Mouse (Mus musculus) forebrain, embryonic 15.5 days (tissue): Measurements from ENCODE around the gene Zfhx3. TPM values are rescaled to one million over a fixed set of nuclear protein-coding genes. Genes with fewer than 3 reads are reported as not detected.

Experiments
- ATAC-seq: fragments of 200-750 bp; cut with Nextera tagmentation; replicated peaks from 2 replicates; pipeline ENCODE4 v1.8.0; 2017; ENCODE audit warnings: mild to moderate bottlenecking, moderate TSS enrichment, moderate library complexity
- H3K27ac ChIP-seq: fragments of 300-500 bp; sonication (generic); replicated peaks from 2 replicates; pipeline ENCODE4 v1.5.1; 2015; ENCODE audit warnings: mild to moderate bottlenecking, inconsistent platforms
- H3K27me3 ChIP-seq: fragments of 300-500 bp; sonication (generic); 2 replicates; pipeline ENCODE4 v1.6.1; 2015; ENCODE audit warnings: inconsistent platforms
- H3K36me3 ChIP-seq: fragments of 300-500 bp; sonication (generic); 2 replicates; pipeline ENCODE4 v1.6.1; 2015; ENCODE audit warnings: mild to moderate bottlenecking, inconsistent platforms
- H3K4me1 ChIP-seq: fragments of 300-500 bp; sonication (generic); 2 replicates; pipeline ENCODE4 v1.6.1; 2015; ENCODE audit warnings: inconsistent platforms
- H3K4me2 ChIP-seq: fragments of 300-500 bp; sonication (generic); replicated peaks from 2 replicates; pipeline ENCODE4 v1.6.1; 2015; ENCODE audit warnings: mild to moderate bottlenecking, inconsistent platforms
- H3K4me3 ChIP-seq: fragments of 300-500 bp; sonication (generic); 2 replicates; pipeline ENCODE4 v1.5.1; 2015; ENCODE audit warnings: mild to moderate bottlenecking, inconsistent platforms
- H3K9ac ChIP-seq: fragments of 300-500 bp; sonication (generic); replicated peaks from 2 replicates; pipeline ENCODE4 v1.6.1; 2015; ENCODE audit warnings: mild to moderate bottlenecking, inconsistent platforms
- H3K9me3 ChIP-seq: fragments of 300-500 bp; sonication (generic); 2 replicates; pipeline ENCODE4 v1.6.1; 2016; ENCODE audit warnings: inconsistent platforms
- WGBS: fragments of 180-500 bp; shearing (Covaris S2); methylation state at CpG from one replicate; pipeline ENCODE4 v1.1.7; 2015; ENCODE audit warnings: mixed read lengths; 5-methylcytosine and 5-hydroxymethylcytosine counted together
- polyA plus RNA-seq: library from polyadenylated mRNA; unstranded; fragments of >200 nt; fragmentation: Nextera tagmentation; extraction: Ambion mirVana; gene quantifications from 2 replicates; pipeline ENCODE4 v1.2.1, GENCODE M21; 2015

The Zfhx3 gene
- polyA plus RNA-seq, 1 experiment from 2014 or later, result 14.9 TPM

DNA sequence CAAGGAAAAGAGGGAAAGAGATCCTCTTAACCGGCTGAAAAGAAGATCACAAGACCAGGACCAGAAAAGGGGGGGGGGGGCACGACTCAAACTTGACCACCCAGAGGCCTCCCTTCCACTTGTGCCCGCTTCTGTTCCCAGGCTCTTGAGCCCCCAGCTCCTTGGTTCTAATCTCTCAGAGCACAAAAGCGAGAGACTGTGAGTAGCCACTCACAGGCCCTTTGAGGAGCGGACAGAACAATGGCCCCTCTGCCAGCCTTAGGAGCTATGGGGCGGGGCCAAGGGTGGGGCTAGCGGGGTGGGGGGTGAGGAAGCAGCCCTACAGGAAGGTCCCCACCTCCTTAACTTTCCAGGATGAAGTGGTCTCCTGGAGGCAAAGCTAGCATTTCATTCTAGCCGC lies 508.4 kb downstream of the Zfhx3 start:
- no peak overlapping the region for H3K4me3 ChIP-seq
- ATAC-seq, result 0 out of 2 replicates have a peak, but pooled peaks have one; percentile 35
- H3K27ac ChIP-seq, result no peak overlapping the region
- no peaks in the 10 kb centered on the region for H3K36me3 ChIP-seq
- H3K4me2 ChIP-seq, result no peak overlapping the region
- H3K4me1 ChIP-seq, result peaks cover 22% of the 10 kb centered on the region
- peaks cover 12% of the 10 kb centered on the region; the same call in 1 of the 2 replicates for H3K27me3 ChIP-seq
- no peaks in the 10 kb centered on the region for H3K9me3 ChIP-seq
- WGBS, result 11% methylated on average over 8 of the region's 8 CpGs
- no peak overlapping the region for H3K9ac ChIP-seq

DNA sequence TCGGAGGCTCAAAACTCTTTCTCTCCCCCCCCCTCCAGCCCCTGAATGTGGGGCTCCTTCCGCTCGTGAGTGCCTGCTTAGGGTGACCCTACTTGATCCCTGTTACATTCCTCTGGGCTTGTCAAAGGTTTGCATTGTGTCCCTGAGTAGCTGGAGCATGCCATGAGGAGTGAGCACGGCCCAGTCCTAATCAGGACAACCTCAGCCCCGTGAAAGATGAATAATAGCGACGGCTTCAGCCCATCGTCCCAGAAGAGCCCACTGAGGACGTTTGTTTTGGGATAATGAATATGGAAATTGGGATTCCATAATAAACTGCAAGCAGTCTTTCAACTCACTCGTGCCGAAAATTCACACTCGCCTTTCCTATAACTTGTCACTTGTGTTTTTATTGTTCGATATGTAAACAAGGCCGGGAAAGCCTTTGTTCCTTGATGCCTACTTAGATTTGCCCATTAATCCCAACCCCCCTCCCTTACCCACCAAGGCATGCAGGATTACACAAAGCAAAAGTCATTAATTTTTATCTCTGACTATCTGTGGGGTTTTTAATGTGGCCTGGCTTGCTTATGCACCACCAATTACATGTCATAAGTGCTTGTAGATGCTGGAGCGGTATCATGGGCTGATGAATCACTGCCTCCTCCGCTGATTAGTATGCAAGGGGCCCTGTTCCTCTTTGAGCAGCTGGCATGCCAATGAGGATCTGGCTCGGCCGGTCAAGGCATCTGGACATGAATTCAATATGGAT lies 512.3 kb downstream of the Zfhx3 start:
- H3K9me3 ChIP-seq, result 0 out of 2 replicates have a peak, but pooled peaks cover 3% of the 10 kb centered on the region
- H3K4me1 ChIP-seq, result peaks cover 22% of the 10 kb centered on the region
- H3K4me2 ChIP-seq, result no peak overlapping the region; the same call in 1 of the 2 replicates
- 0 out of 2 replicates have a peak overlapping the region, but pooled peaks have one; percentile 1 for H3K27ac ChIP-seq
- H3K27me3 ChIP-seq, result peaks cover 4% of the 10 kb centered on the region; the same call in 1 of the 2 replicates
- H3K9ac ChIP-seq, result no peak overlapping the region
- peak; percentile 68 for ATAC-seq
- no peaks in the 10 kb centered on the region for H3K36me3 ChIP-seq
- no peak overlapping the region for H3K4me3 ChIP-seq
- 13% methylated on average over 18 of the region's 18 CpGs for WGBS

DNA sequence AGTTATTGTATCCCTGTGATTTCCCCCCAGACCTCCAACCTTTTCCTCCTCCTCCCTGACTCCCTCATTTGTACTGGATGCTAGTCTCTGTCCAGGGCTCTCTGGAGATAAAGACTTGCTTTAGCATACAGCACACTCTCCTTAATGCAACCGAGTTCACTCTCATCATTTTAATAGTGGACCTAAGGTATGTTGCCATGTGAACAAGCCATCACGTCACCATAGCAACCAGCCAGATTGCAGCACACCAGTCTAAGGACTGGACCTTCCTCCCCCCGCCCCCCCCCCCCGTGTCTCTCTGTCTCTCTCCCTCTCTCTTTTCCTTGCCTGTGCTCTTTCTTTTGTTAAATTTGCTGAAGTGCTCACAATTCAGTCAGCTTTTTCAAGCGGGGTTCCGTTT lies 524.2 kb downstream of the Zfhx3 start:
- no peak overlapping the region for H3K4me3 ChIP-seq
- WGBS, result 39% methylated on average over 6 of the region's 6 CpGs

GRCm38 (mm10) chr8:108467172-108468035 lies 525.0 kb downstream of the Zfhx3 start:
- peaks cover 4% of the 10 kb centered on the region; the same call in 1 of the 2 replicates for H3K4me1 ChIP-seq
- H3K9me3 ChIP-seq, result no peaks in the 10 kb centered on the region
- peak; percentile 26; the same call in 1 of the 2 replicates for ATAC-seq
- H3K4me3 ChIP-seq, result no peak overlapping the region
- 45% methylated on average over 19 of the region's 19 CpGs for WGBS
- no peak overlapping the region for H3K4me2 ChIP-seq
- peak overlapping the region; percentile 46 for H3K27ac ChIP-seq
- no peak overlapping the region for H3K9ac ChIP-seq
- H3K36me3 ChIP-seq, result no peaks in the 10 kb centered on the region
- no peaks in the 10 kb centered on the region for H3K27me3 ChIP-seq

More for the DNA sequence above, 524.2 kb downstream of the Zfhx3 start:
- Histone ChIP-seq H3K9me3 (no peaks in the 10 kb centered on the region), H3K27me3 (no peaks in the 10 kb centered on the region), H3K4me2 (no peak overlapping the region), H3K4me1 (peaks cover 4% of the 10 kb centered on the region; the same call in 1 of the 2 replicates), H3K27ac (peak overlapping the region; percentile 46; the same call in 1 of the 2 replicates), H3K9ac (no peak overlapping the region), H3K36me3 (no peaks in the 10 kb centered on the region)
- peak; percentile 51 for ATAC-seq

- Histone ChIP-seq H3K4me3 (no peak overlapping the region), H3K9me3 (no peaks in the 10 kb centered on the region), H3K27ac (no peak overlapping the region), H3K9ac (no peak overlapping the region), H3K27me3 (no peaks in the 10 kb centered on the region), H3K4me2 (no peak overlapping the region), H3K36me3 (no peaks in the 10 kb centered on the region), H3K4me1 (peaks cover 4% of the 10 kb centered on the region; the same call in 1 of the 2 replicates)
- WGBS, result 96% methylated on average over 3 of the region's 3 CpGs
- no peak for ATAC-seq
Measured at GRCm38 (mm10) chr8:108470269-108470668, 527.8 kb downstream of the Zfhx3 start.

DNA sequence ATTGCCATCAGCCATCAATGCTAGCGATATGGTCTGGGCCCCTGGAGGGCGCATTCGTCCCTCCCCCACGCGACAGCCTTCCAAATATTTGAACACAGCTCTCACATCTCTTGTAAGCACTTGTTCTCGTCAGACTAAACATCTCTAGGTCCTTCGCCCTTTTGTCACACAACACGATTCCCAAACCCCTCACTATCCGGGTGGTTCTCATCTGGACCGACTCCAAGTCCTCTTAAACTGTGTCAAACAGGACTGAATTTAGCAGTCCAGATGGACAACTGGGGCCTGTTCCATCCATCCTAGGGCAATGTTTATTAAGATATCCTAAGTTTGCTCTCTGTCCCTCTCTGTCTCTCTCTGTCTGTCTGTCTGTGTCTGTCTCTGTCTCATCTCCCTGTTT lies 532.1 kb downstream of the Zfhx3 start:
- Histone ChIP-seq H3K27me3 (no peaks in the 10 kb centered on the region), H3K4me3 (no peak overlapping the region), H3K9ac (no peak overlapping the region), H3K4me2 (no peak overlapping the region), H3K36me3 (no peaks in the 10 kb centered on the region), H3K4me1 (no peaks in the 10 kb centered on the region), H3K27ac (no peak overlapping the region), H3K9me3 (no peaks in the 10 kb centered on the region)
- WGBS, result 71% methylated on average over 10 of the region's 10 CpGs
- no peak for ATAC-seq

DNA sequence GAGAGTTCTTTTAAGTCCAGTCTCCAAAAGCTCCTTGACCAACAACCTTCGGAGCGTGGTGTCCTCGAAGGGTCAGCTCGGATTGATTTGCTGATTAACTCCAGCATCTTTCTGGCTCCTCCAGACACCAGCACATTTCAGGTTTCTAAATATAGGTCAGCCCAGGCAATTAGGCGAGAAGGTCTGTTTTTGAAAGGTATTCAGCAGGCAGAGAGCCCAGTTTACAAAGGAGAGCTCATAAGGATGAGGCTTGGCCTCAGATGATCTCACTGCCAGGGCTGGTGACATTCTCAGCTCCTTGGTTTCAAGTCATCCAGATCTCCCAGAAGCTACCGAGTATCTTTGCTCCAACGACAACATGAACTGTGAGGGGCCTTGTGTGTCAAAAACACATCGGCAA lies 535.7 kb downstream of the Zfhx3 start:
- 88% methylated on average over 8 of the region's 8 CpGs for WGBS
- no peak overlapping the region for H3K4me2 ChIP-seq
- no peaks in the 10 kb centered on the region for H3K36me3 ChIP-seq
- no peaks in the 10 kb centered on the region for H3K9me3 ChIP-seq
- ATAC-seq, result no peak
- no peak overlapping the region for H3K27ac ChIP-seq
- H3K4me1 ChIP-seq, result peaks cover 5% of the 10 kb centered on the region; the same call in 1 of the 2 replicates
- H3K9ac ChIP-seq, result no peak overlapping the region
- H3K4me3 ChIP-seq, result no peak overlapping the region
- no peaks in the 10 kb centered on the region for H3K27me3 ChIP-seq

GRCm38 (mm10) chr8:108480141-108480540 lies 537.7 kb downstream of the Zfhx3 start:
- WGBS, result 81% methylated on average over 12 of the region's 12 CpGs
- no peaks in the 10 kb centered on the region for H3K27me3 ChIP-seq
- no peak overlapping the region for H3K4me2 ChIP-seq
- H3K27ac ChIP-seq, result no peak overlapping the region
- H3K9ac ChIP-seq, result no peak overlapping the region
- peaks cover 5% of the 10 kb centered on the region; the same call in 1 of the 2 replicates for H3K4me1 ChIP-seq
- H3K36me3 ChIP-seq, result no peaks in the 10 kb centered on the region
- H3K9me3 ChIP-seq, result no peaks in the 10 kb centered on the region
- H3K4me3 ChIP-seq, result no peak overlapping the region
- no peak for ATAC-seq

- H3K9ac ChIP-seq, result no peak overlapping the region
- no peaks in the 10 kb centered on the region for H3K27me3 ChIP-seq
- ATAC-seq, result peak; percentile 80
- peak overlapping the region; percentile 62 for H3K27ac ChIP-seq
- no peaks in the 10 kb centered on the region for H3K36me3 ChIP-seq
- peaks cover 5% of the 10 kb centered on the region; the same call in 1 of the 2 replicates for H3K4me1 ChIP-seq
- WGBS, result 60% methylated on average over 11 of the region's 11 CpGs
- no peaks in the 10 kb centered on the region for H3K9me3 ChIP-seq
- H3K4me2 ChIP-seq, result no peak overlapping the region
- H3K4me3 ChIP-seq, result no peak overlapping the region
Measured at GRCm38 (mm10) chr8:108481167-108481815, 538.8 kb downstream of the Zfhx3 start.

DNA sequence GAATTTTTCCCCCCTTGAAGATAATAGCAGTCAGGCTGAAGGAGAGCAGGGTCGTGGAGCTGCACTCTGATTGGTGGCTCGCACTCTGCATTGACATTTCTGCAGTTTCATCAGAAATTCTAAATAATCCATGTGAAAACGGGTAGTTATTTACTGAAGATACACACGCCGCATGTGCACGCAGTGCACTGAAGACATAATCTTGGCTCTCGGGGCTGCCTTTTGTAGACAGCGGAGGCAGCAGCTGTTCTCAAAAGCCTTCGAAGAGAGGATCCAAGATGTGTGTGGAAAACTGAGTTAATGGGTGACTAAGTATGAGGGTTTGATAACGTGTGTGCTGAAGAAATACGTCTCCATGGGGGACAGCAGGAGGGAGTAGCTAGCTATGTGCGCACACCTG lies 553.7 kb downstream of the Zfhx3 start:
- peak overlapping the region; percentile 70 for H3K27ac ChIP-seq
- no peaks in the 10 kb centered on the region for H3K36me3 ChIP-seq
- 0 out of 2 replicates have a peak, but pooled peaks have one; percentile 55 for ATAC-seq
- 45% methylated on average over 12 of the region's 12 CpGs for WGBS
- no peaks in the 10 kb centered on the region for H3K27me3 ChIP-seq
- H3K4me2 ChIP-seq, result no peak overlapping the region
- H3K4me1 ChIP-seq, result peaks cover 19% of the 10 kb centered on the region
- H3K4me3 ChIP-seq, result no peak overlapping the region
- no peaks in the 10 kb centered on the region for H3K9me3 ChIP-seq
- H3K9ac ChIP-seq, result no peak overlapping the region

- ATAC-seq, result no peak
- Histone ChIP-seq H3K4me3 (no peak overlapping the region), H3K4me1 (peaks cover 13% of the 10 kb centered on the region), H3K27me3 (peaks cover 3% of the 10 kb centered on the region; the same call in 1 of the 2 replicates), H3K36me3 (no peaks in the 10 kb centered on the region), H3K9me3 (no peaks in the 10 kb centered on the region), H3K9ac (no peak overlapping the region), H3K4me2 (no peak overlapping the region), H3K27ac (no peak overlapping the region)
- WGBS, result 93% methylated on average over 3 of the region's 3 CpGs
Measured at GRCm38 (mm10) chr8:108506779-108507178, 564.3 kb downstream of the Zfhx3 start.
